Mouse (Mus musculus) erythroid progenitor cell, adult 5-6 weeks (primary cell): ENCODE measurements around the gene Olfr745. TPM values are rescaled to one million over a fixed set of nuclear protein-coding genes. Genes with fewer than 3 reads are reported as not detected.

Source experiments
- ATAC-seq: replicated peaks from 2 replicates; pipeline ENCODE4 v1.8.0; 2016; ENCODE audit warnings: moderate number of reproducible peaks, mild to moderate bottlenecking, moderate TSS enrichment, inconsistent platforms; ENCODE audit not compliant: poor library complexity, low FRiP score, severe bottlenecking
- total RNA-seq, 2 experiments: library from RNA; stranded (forward) in 1 of 2; stranded (reverse) in 1 of 2; fragments of 150-400 nt in 1 of 2; fragments of 186-747, 209-891 nt in 1 of 2; gene quantifications; 2 replicates each; pipeline versions ENCODE4 v1.2.3 to v1.2.4; 2015 to 2017; ENCODE audit warnings: low replicate concordance in 2 of 2

Olfr745 gene
- total RNA-seq (2015; ENCODE audit: low replicate concordance) (not detected in 2 replicates), total RNA-seq (2017; ENCODE audit: low replicate concordance) (not detected in 2 replicates)

- ATAC-seq: no peak
Measured at GRCm38 (mm10) chr14:50639088-50639487, at the start of gene Olfr745. Gene Olfr745 (plus strand): TSS chr14:50639388.

- ATAC-seq: no peak
Measured at GRCm38 (mm10) chr14:50614579-50614978, 24.6 kb upstream of the Olfr745 start, which contains the start of gene Olfr744. Gene Olfr744 (plus strand): TSS chr14:50614879.

- no peak for ATAC-seq
Measured at GRCm38 (mm10) chr14:50646783-50647182, 7.6 kb downstream of the Olfr745 start, which contains the start of gene Olfr746. Gene Olfr746 (plus strand): TSS chr14:50647083.

GRCm38 (mm10) chr14:50693106-50693505, 53.9 kb downstream of the Olfr745 start, which contains the start of gene Olfr747:
Gene Olfr747 (minus strand): TSS chr14:50693206.
- ATAC-seq: no peak

Other genes starting within 250 kb of the Olfr745 start
- not detected in 2 replicates for gene Olfr738, start 231.8 kb upstream of the Olfr745 start, total RNA-seq (2015; ENCODE audit: low replicate concordance)
- not detected in 2 replicates for gene Olfr738, start 231.8 kb upstream of the Olfr745 start, total RNA-seq (2017; ENCODE audit: low replicate concordance)
- not detected in 2 replicates for gene Olfr739, start 220.8 kb upstream of the Olfr745 start, total RNA-seq (2015; ENCODE audit: low replicate concordance)
- gene Olfr739, start 220.8 kb upstream of the Olfr745 start, total RNA-seq (2017; ENCODE audit: low replicate concordance): not detected in 2 replicates
- gene Olfr740, start 193.8 kb upstream of the Olfr745 start, total RNA-seq (2015; ENCODE audit: low replicate concordance): not detected in 2 replicates
- not detected in 2 replicates for gene Olfr740, start 193.8 kb upstream of the Olfr745 start, total RNA-seq (2017; ENCODE audit: low replicate concordance)
- not detected in 2 replicates for gene Olfr741, start 166.7 kb upstream of the Olfr745 start, total RNA-seq (2015; ENCODE audit: low replicate concordance)
- not detected in 2 replicates for gene Olfr741, start 166.7 kb upstream of the Olfr745 start, total RNA-seq (2017; ENCODE audit: low replicate concordance)
- gene Olfr742, start 135.8 kb upstream of the Olfr745 start, total RNA-seq (2015; ENCODE audit: low replicate concordance): not detected in 2 replicates
- not detected in 2 replicates for gene Olfr742, start 135.8 kb upstream of the Olfr745 start, total RNA-seq (2017; ENCODE audit: low replicate concordance)
- not detected in 2 replicates for gene Olfr743, start 117.5 kb upstream of the Olfr745 start, total RNA-seq (2015; ENCODE audit: low replicate concordance)
- not detected in 2 replicates for gene Olfr743, start 117.5 kb upstream of the Olfr745 start, total RNA-seq (2017; ENCODE audit: low replicate concordance)
- not detected in 2 replicates for gene Olfr744, start 24.5 kb upstream of the Olfr745 start, total RNA-seq (2015; ENCODE audit: low replicate concordance)
- gene Olfr744, start 24.5 kb upstream of the Olfr745 start, total RNA-seq (2017; ENCODE audit: low replicate concordance): not detected in 2 replicates
- gene Olfr746, start 7.7 kb downstream of the Olfr745 start, total RNA-seq (2015; ENCODE audit: low replicate concordance): not detected in 2 replicates
- not detected in 2 replicates for gene Olfr746, start 7.7 kb downstream of the Olfr745 start, total RNA-seq (2017; ENCODE audit: low replicate concordance)
- gene Olfr747, start 53.8 kb downstream of the Olfr745 start, total RNA-seq (2015; ENCODE audit: low replicate concordance): not detected in 2 replicates
- gene Olfr747, start 53.8 kb downstream of the Olfr745 start, total RNA-seq (2017; ENCODE audit: low replicate concordance): not detected in 2 replicates
- not detected in 2 replicates for gene Olfr748, start 68.0 kb downstream of the Olfr745 start, total RNA-seq (2015; ENCODE audit: low replicate concordance)
- gene Olfr748, start 68.0 kb downstream of the Olfr745 start, total RNA-seq (2017; ENCODE audit: low replicate concordance): not detected in 2 replicates
- not detected in 2 replicates for gene Olfr749, start 105.7 kb downstream of the Olfr745 start, total RNA-seq (2015; ENCODE audit: low replicate concordance)
- gene Olfr749, start 105.7 kb downstream of the Olfr745 start, total RNA-seq (2017; ENCODE audit: low replicate concordance): not detected in 2 replicates
- 13.3 and 21.4 TPM in 2 replicates for gene Ttc5, start 146.1 kb downstream of the Olfr745 start, total RNA-seq (2015; ENCODE audit: low replicate concordance)
- gene Ttc5, start 146.1 kb downstream of the Olfr745 start, total RNA-seq (2017; ENCODE audit: low replicate concordance): 12.3 and 18.5 TPM in 2 replicates
- gene Ccnb1ip1, start 168.3 kb downstream of the Olfr745 start, total RNA-seq (2015; ENCODE audit: low replicate concordance): not detected in 2 replicates
- gene Ccnb1ip1, start 168.3 kb downstream of the Olfr745 start, total RNA-seq (2017; ENCODE audit: low replicate concordance): not detected in 2 replicates
- gene Parp2, start 168.5 kb downstream of the Olfr745 start, total RNA-seq (2015; ENCODE audit: low replicate concordance): 18.0 and 29.3 TPM in 2 replicates
- 32.5 and 63.5 TPM in 2 replicates for gene Parp2, start 168.5 kb downstream of the Olfr745 start, total RNA-seq (2017; ENCODE audit: low replicate concordance)
- gene Tep1, start 231.2 kb downstream of the Olfr745 start, total RNA-seq (2015; ENCODE audit: low replicate concordance): 12.3 and 13.8 TPM in 2 replicates
- 3.0 and 3.6 TPM in 2 replicates for gene Tep1, start 231.2 kb downstream of the Olfr745 start, total RNA-seq (2017; ENCODE audit: low replicate concordance)